Mouse (Mus musculus): ENCODE data around the gene Hist1h3h. TPM values are rescaled to one million over a fixed set of nuclear protein-coding genes. Genes with fewer than 3 reads are reported as not detected.
"Not testable (repeated sequence)": the region's sequence is repeated elsewhere in the genome, so short reads cannot be mapped to it uniquely, and the experiment has no call there.

The Hist1h3h gene
- polyA plus RNA-seq, 1 experiment from 2014 or later = 9.5 TPM

DNA sequence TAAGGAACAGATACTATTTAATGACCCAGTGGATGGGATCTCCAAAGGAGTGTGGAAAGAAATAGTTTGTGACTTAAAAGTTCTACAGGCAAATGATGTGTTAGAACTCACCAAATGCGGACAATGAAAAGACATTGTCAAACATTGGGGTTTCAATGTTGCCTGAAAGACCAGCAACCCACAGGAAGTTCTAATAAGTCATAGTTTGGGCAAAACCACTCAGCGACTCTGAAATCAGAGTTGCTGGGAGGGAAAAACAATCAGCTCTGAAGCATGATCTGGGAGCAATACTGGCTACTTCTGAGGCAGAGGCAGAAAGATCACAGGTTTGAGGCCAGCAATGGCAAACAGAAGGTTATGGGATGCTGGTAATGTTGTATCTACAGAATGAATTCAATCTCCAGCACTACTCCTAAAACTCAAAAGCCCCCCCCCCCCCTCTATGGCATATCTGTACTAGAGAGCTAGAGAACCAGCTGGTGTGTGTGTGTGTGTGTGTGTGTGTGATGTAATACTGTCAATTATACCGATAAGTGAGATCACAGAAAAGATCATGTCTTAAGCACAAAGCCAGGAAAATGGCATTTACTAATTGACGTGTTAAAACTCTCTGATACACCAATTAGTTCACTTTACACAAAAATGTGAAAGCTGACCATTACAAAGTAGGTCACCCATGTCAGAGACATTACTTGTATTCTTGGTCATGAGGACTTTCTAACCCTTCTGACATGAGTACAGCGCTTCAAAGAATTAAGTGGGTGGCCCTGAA is 32.1 kb downstream of the Hist1h3h start:
- ATAC-seq (ENCODE audit: low read depth) (no peak), DNase-seq (ENCODE audit: low spot score) (no peak)
- H3K4me1 ChIP-seq (ENCODE audit: control insufficient read depth, insufficient read depth, low read length) = peaks cover 16% of the 10 kb centered on the region
- 5% methylated on average over 5 of the region's 5 CpGs for WGBS
- peak overlapping the region; percentile 68 for H3K9ac ChIP-seq (ENCODE audit: low read depth, low read length)
- H3K4me2 ChIP-seq (ENCODE audit: low read depth, low read length) = peak overlapping the region; percentile 71
- H3K27ac ChIP-seq (replicated peaks; ENCODE audit: low read depth, low read length) = peak overlapping the region; percentile 97
- H3K9me3 ChIP-seq (ENCODE audit: control insufficient read depth, low read length) = no peaks in the 10 kb centered on the region
- no peaks in the 10 kb centered on the region for H3K27me3 ChIP-seq (replicated peaks; ENCODE audit: control insufficient read depth, insufficient read depth, low read length)
- H3K4me3 ChIP-seq (ENCODE audit: low read depth, low read length) = peak overlapping the region; percentile 56
- H3K36me3 ChIP-seq (ENCODE audit: control insufficient read depth, insufficient read depth, low read length) = no peaks in the 10 kb centered on the region

DNA sequence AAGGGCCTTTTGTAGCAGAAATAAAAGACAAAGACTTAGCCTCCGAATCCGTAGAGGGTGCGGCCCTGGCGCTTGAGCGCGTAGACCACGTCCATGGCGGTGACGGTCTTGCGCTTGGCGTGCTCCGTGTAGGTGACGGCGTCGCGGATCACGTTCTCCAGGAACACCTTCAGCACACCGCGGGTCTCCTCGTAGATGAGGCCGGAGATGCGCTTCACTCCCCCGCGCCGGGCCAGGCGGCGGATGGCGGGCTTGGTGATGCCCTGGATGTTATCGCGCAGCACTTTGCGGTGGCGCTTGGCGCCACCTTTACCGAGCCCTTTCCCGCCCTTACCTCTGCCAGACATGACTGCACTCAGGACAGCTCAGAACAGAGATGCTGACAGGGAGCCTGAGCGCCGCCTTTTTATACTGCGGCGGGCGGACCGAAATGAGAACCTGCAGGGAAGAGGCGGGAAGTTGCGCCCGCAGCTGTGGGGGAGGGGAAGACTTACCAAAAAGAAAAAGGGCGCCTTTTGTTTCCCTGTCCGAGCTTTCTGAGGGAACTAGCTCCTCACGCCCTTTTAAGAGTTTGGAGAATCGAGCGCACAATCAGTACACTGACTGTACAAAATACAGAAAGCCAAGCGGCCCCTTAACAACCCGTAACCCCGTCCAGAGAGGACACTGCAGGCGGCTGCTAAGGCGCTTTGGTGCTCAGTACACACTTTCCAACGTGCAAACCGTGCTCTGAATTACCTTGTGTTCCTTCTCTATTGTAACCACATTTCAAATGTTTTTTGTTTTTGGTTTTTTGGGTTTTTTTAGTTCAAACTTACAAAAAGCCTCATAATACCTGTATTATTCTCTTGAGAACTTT is 32.9 kb downstream of the Hist1h3h start, which contains the start of gene Hist1h4k:
Gene Hist1h4k, minus strand, starts transcription at position 347 of the 859 bp plus-strand sequence.
- peak; percentile 96 for DNase-seq (ENCODE audit: low spot score)
- H3K36me3 ChIP-seq (ENCODE audit: control insufficient read depth, insufficient read depth, low read length); H3K27me3 ChIP-seq (replicated peaks; ENCODE audit: control insufficient read depth, insufficient read depth, low read length); H3K9me3 ChIP-seq (ENCODE audit: control insufficient read depth, low read length): not testable (repeated sequence)
- WGBS = under 1% methylated on average over 38 of the region's 56 CpGs
- Histone ChIP-seq H3K4me2 (ENCODE audit: low read depth, low read length) (peak within 1 kb of the TSS; percentile 71), H3K9ac (ENCODE audit: low read depth, low read length) (peak within 1 kb of the TSS; percentile 68), H3K27ac (replicated peaks; ENCODE audit: low read depth, low read length) (peak within 1 kb of the TSS; percentile 97), H3K4me1 (ENCODE audit: control insufficient read depth, insufficient read depth, low read length) (peaks cover 16% of the 10 kb centered on the region), H3K4me3 (ENCODE audit: low read depth, low read length) (peak within 1 kb of the TSS; percentile 56)
- ATAC-seq (ENCODE audit: low read depth) = peak; percentile 85

DNA sequence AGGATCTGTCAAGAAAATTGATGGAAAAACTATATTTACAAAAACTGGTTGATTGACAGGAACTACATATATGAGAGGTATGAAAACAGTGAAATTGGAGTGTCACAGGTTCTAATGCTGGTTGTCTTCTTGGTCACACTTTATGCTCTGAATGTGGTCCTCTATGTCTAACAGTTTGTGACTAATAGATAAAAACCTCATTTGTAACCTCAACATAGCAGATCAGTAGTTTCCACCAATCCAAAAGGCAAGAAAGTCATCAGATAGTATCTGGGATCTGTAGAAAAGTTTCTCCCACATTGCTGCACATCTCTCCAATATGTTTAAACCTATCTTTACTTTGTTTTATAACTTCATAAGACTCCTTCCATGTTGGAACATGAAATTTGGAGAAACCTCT is 34.0 kb downstream of the Hist1h3h start:
- Histone ChIP-seq H3K9me3 (ENCODE audit: control insufficient read depth, low read length) (no peaks in the 10 kb centered on the region), H3K27me3 (replicated peaks; ENCODE audit: control insufficient read depth, insufficient read depth, low read length) (no peaks in the 10 kb centered on the region), H3K9ac (ENCODE audit: low read depth, low read length) (no peak overlapping the region), H3K4me2 (ENCODE audit: low read depth, low read length) (no peak overlapping the region), H3K4me3 (ENCODE audit: low read depth, low read length) (no peak overlapping the region), H3K4me1 (ENCODE audit: control insufficient read depth, insufficient read depth, low read length) (peaks cover 16% of the 10 kb centered on the region), H3K27ac (replicated peaks; ENCODE audit: low read depth, low read length) (peak overlapping the region; percentile 97; the same call in 1 of the 2 replicates), H3K36me3 (ENCODE audit: control insufficient read depth, insufficient read depth, low read length) (no peaks in the 10 kb centered on the region)
- no peak for DNase-seq (ENCODE audit: low spot score)
- no peak for ATAC-seq (ENCODE audit: low read depth)

DNA sequence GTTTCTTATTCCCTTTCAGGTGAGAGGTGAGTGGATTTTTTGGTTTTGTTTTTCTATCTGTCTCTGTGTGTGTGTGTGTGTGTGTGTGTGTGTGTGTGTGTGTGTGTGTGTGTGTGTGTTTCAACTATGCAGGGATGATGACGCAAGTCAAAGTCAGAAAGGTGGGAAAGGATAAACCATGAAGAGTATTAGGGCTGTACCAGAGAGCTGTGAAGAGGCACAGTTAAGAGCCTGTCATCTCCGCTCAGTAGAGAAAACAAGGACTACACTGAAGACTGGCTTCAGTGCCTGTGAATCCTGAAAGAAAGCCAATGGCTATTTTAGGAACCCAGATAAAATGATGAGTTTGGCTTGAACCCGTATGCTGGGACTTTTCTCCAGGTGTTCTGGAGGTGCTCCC is 34.4 kb downstream of the Hist1h3h start:
- no peaks in the 10 kb centered on the region for H3K9me3 ChIP-seq (ENCODE audit: control insufficient read depth, low read length)
- H3K4me2 ChIP-seq (ENCODE audit: low read depth, low read length) = peak overlapping the region; percentile 76; the same call in 1 of the 2 replicates
- ATAC-seq (ENCODE audit: low read depth) (no peak), DNase-seq (ENCODE audit: low spot score) (no peak)
- no peak overlapping the region for H3K4me3 ChIP-seq (ENCODE audit: low read depth, low read length)
- H3K27me3 ChIP-seq (replicated peaks; ENCODE audit: control insufficient read depth, insufficient read depth, low read length) = no peaks in the 10 kb centered on the region
- WGBS = 73% methylated on average over 3 of the region's 3 CpGs
- H3K9ac ChIP-seq (ENCODE audit: low read depth, low read length) = 0 out of 2 replicates have a peak overlapping the region, but pooled peaks have one; percentile 70
- no peaks in the 10 kb centered on the region for H3K36me3 ChIP-seq (ENCODE audit: control insufficient read depth, insufficient read depth, low read length)
- H3K27ac ChIP-seq (replicated peaks; ENCODE audit: low read depth, low read length) = peak overlapping the region; percentile 97
- H3K4me1 ChIP-seq (ENCODE audit: control insufficient read depth, insufficient read depth, low read length) = peaks cover 16% of the 10 kb centered on the region

DNA sequence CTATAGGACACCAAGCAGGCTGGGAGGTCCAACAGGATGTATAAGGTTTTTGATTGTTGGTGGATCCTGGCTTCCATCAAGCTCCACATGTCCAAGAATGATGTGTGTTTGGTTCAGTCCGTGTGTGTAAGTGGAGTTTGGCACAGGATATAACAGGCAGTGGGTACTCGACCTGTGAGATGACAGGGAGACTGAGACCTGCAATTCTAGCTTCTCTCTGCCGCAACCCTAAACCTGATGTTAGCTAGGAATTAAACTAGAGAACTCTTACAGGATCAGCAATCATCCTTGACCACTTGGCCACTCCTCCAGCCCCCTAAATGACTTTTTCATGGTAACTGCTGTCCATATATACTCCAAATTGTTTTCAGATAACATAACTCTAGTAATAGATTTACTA is 34.9 kb downstream of the Hist1h3h start:
- Histone ChIP-seq H3K9me3 (ENCODE audit: control insufficient read depth, low read length) (no peaks in the 10 kb centered on the region), H3K4me1 (ENCODE audit: control insufficient read depth, insufficient read depth, low read length) (peaks cover 16% of the 10 kb centered on the region), H3K36me3 (ENCODE audit: control insufficient read depth, insufficient read depth, low read length) (no peaks in the 10 kb centered on the region), H3K9ac (ENCODE audit: low read depth, low read length) (peak overlapping the region; percentile 70), H3K27ac (replicated peaks; ENCODE audit: low read depth, low read length) (peak overlapping the region; percentile 92), H3K4me3 (ENCODE audit: low read depth, low read length) (peak overlapping the region; percentile 44), H3K27me3 (replicated peaks; ENCODE audit: control insufficient read depth, insufficient read depth, low read length) (no peaks in the 10 kb centered on the region), H3K4me2 (ENCODE audit: low read depth, low read length) (peak overlapping the region; percentile 76)
- WGBS = 33% methylated on average over 3 of the region's 3 CpGs
- no peak for ATAC-seq (ENCODE audit: low read depth)
- DNase-seq (ENCODE audit: low spot score) = no peak

DNA sequence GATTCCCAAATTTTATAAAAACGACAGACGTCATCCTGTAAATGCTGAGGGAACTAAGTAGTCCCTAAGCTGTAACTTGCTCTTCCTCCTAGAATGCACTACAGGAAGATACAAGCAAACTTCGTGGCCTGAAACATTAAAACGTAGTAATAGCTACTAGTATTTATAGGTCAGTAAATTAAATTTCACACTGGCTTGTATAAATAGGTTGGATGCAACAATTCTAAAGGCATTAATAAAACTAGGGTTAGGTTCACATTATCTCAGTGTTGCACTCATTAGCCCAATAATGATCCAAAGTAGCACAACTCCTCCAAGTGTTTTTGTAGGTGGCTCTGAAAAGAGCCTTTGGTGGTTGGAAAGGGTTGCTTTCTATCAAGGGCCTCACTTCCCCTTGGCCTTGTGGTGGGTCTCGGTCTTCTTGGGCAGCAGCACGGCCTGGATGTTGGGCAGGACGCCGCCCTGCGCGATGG is 35.6 kb downstream of the Hist1h3h start:
- no peak for ATAC-seq (ENCODE audit: low read depth)
- H3K27ac ChIP-seq (replicated peaks; ENCODE audit: low read depth, low read length) = peak overlapping the region; percentile 92
- H3K4me3 ChIP-seq (ENCODE audit: low read depth, low read length) = peak overlapping the region; percentile 44
- no peak for DNase-seq (ENCODE audit: low spot score)
- H3K9me3 ChIP-seq (ENCODE audit: control insufficient read depth, low read length) = no peaks in the 10 kb centered on the region
- peak overlapping the region; percentile 76 for H3K4me2 ChIP-seq (ENCODE audit: low read depth, low read length)
- no peaks in the 10 kb centered on the region for H3K27me3 ChIP-seq (replicated peaks; ENCODE audit: control insufficient read depth, insufficient read depth, low read length)
- H3K4me1 ChIP-seq (ENCODE audit: control insufficient read depth, insufficient read depth, low read length) = peaks cover 16% of the 10 kb centered on the region
- H3K36me3 ChIP-seq (ENCODE audit: control insufficient read depth, insufficient read depth, low read length) = no peaks in the 10 kb centered on the region
- 2% methylated on average over 8 of the region's 10 CpGs for WGBS
- peak overlapping the region; percentile 70 for H3K9ac ChIP-seq (ENCODE audit: low read depth, low read length)

DNA sequence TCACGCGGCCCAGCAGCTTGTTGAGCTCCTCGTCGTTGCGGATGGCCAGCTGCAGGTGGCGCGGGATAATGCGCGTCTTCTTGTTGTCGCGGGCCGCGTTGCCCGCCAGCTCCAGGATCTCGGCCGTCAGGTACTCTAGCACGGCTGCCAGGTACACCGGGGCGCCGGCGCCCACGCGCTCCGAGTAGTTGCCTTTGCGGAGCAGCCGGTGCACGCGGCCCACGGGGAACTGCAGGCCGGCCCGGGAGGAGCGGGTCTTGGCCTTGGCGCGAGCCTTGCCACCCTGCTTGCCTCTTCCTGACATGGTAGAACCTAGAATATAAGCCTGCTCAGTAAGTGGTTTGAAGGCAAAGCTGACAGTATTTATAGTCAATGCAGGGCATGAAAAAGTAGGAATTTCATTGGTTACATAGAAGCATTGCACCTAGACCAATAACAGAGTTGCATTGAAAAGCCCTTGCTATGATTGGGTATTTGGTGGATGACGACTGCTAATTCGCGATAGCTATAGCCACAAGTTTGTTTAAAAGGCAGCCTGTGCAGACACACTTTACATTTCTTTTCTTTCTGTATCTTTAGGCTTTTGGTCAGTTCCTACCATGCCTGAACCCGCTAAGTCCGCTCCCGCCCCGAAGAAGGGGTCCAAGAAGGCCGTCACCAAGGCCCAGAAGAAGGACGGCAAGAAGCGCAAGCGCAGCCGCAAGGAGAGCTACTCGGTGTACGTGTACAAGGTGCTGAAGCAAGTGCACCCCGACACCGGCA is 36.2 kb downstream of the Hist1h3h start, which contains the start of the genes Hist1h2ak and Hist1h2bn:
Gene Hist1h2ak, minus strand, starts transcription at position 304 of the 762 bp plus-strand sequence.
Gene Hist1h2bn, plus strand, starts transcription at position 600 of the 762 bp plus-strand sequence.
- peak within 1 kb of the TSS; percentile 76 for H3K4me2 ChIP-seq (ENCODE audit: low read depth, low read length)
- H3K4me1 ChIP-seq (ENCODE audit: control insufficient read depth, insufficient read depth, low read length) = peaks cover 12% of the 10 kb centered on the region
- not testable (repeated sequence) for H3K36me3 ChIP-seq (ENCODE audit: control insufficient read depth, insufficient read depth, low read length); H3K27me3 ChIP-seq (replicated peaks; ENCODE audit: control insufficient read depth, insufficient read depth, low read length); H3K9me3 ChIP-seq (ENCODE audit: control insufficient read depth, low read length)
- WGBS = 1% methylated on average over 14 of the region's 50 CpGs
- ATAC-seq (ENCODE audit: low read depth) (peak; percentile 94), DNase-seq (ENCODE audit: low spot score) (peak; percentile 98)
- H3K4me3 ChIP-seq (ENCODE audit: low read depth, low read length) = peak within 1 kb of the TSS; percentile 44
- peak within 1 kb of the TSS; percentile 92 for H3K27ac ChIP-seq (replicated peaks; ENCODE audit: low read depth, low read length)
- H3K9ac ChIP-seq (ENCODE audit: low read depth, low read length) = peak within 1 kb of the TSS; percentile 70

Measured in embryonic facial prominence, embryonic 14.5 days (tissue).